ENCODE assay signal across 8 mouse cellular contexts in genomic region chr9:21320619-21321512, GRCm38 (mm10). TPM values are rescaled to one million over a fixed set of nuclear protein-coding genes. Genes with fewer than 3 reads are reported as not detected.
DNase-seq lines count a peak whose midpoint lies in the region; ATAC-seq lines count a peak whose summit lies in the region.

TSS of gene Slc44a2 (plus strand) at chr9:21320698.

- H3K27ac ChIP-seq in hindbrain, embryonic 15.5 days (replicated peaks): peak within 1 kb of the TSS; percentile 64

- under 1% methylated on average over 52 of the region's 52 CpGs for WGBS in hindbrain, embryonic 15.5 days

- H3K4me3 ChIP-seq in hindbrain, embryonic 15.5 days: peak within 1 kb of the TSS; percentile 71

- peak; percentile 76 for DNase-seq in T-cell, adult 2 months (ENCODE audit: low spot score)
- DNase-seq in cerebellum, postnatal 36 days: peak; percentile 73 to 84
- peak; percentile 87 for DNase-seq in gastrocnemius, adult 18-20 months (ENCODE audit: low spot score)
- peak; percentile 63 for DNase-seq in left cerebral cortex, adult 11 months (ENCODE audit: low spot score)
- DNase-seq in lung, postnatal 4 days: peak; percentile 92 to 93
- peak; percentile 93 for DNase-seq in retina, postnatal 1 day
- peak; percentile 95 for DNase-seq in thymus, postnatal 4 days

- H3K9me3 ChIP-seq in hindbrain, embryonic 15.5 days: no peaks in the 10 kb centered on the region

- no peaks in the 10 kb centered on the region for H3K27me3 ChIP-seq in hindbrain, embryonic 15.5 days

- peaks cover 23% of the 10 kb centered on the region for H3K4me1 ChIP-seq in hindbrain, embryonic 15.5 days (replicated peaks)

- no peaks in the 10 kb centered on the region for H3K36me3 ChIP-seq in hindbrain, embryonic 15.5 days

- peak; percentile 92 for ATAC-seq in hindbrain, embryonic 15.5 days (ENCODE audit: low FRiP score, low read depth)

- peak within 1 kb of the TSS; percentile 69 for H3K9ac ChIP-seq in hindbrain, embryonic 15.5 days

- peak within 1 kb of the TSS; percentile 97 for H3K4me2 ChIP-seq in hindbrain, embryonic 15.5 days

RNA-seq across cellular contexts. Expression of gene Slc44a2, which starts in this region (rescaled TPM):
- 100 to 1,000 TPM; 159 to 162 TPM for total RNA-seq in gastrocnemius, adult 18-20 months (2021)
- polyA plus RNA-seq in hindbrain, embryonic 15.5 days (2015; fragmentation: Nextera tagmentation; extraction: Ambion mirVana): 64.5 and 73.4 TPM in 2 replicates

Comparison
In these comparisons a context has a peak if more than half of its experiments do, and no peak if none do; other contexts are left out.
1. Peak in every context shown above with its lines: DNase-seq, ATAC-seq, H3K4me3 ChIP-seq and H3K27ac ChIP-seq.